Mouse (Mus musculus): ENCODE data around the gene 1700012P22Rik.

1700012P22Rik gene

GRCm38 (mm10) chr4:144438672-144439071 lies at the start of gene 1700012P22Rik:
TSS of gene 1700012P22Rik (minus strand) at chr4:144438772.
- no peak for DNase-seq (ENCODE audit: low spot score)

DNA sequence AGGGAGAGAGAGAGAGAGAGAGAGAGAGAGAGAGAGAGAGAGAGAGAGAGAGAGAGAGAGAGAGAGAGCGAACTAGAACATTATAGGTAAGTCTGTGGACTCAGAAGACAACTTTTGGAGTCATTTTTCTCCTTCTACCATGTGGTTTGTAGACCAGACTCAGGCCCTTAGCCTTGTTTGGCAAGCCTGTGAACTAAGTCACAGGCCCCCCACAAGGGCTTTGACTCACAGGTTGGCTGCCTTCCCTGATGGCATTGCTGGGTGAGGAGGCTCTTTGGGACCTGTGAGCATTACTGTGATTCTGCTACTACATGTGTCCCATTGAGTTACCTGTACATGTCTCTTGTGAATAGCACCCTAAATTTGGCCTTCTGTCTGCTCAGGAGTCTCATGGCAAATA lies 29.5 kb upstream of the 1700012P22Rik start:
- DNase-seq (ENCODE audit: low spot score): no peak

DNA sequence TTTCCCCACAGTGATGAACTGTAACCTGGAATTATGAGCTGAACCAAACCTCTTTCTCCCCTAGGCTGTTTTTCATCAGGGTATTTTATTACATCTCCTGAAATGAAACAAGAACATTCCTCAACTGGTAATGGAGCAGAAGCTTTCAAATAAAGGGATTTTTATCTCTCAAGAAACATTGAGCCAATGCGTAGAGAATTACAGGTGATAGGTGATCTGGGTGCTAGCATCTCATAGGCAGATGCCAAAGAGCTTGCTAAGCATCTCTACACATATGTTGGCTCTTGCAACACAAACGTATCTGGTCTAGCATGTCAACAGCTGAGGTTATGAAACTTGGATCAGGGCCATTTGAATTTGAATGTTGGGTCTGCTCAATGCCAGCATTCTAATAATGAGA lies 26.6 kb upstream of the 1700012P22Rik start:
- DNase-seq (ENCODE audit: low spot score): no peak

- no peak for DNase-seq (ENCODE audit: low spot score)
Observed at GRCm38 (mm10) chr4:144463656-144464055, 25.1 kb upstream of the 1700012P22Rik start, which contains the start of gene Aadacl3. TSS of gene Aadacl3 (minus strand) at chr4:144463756.

- no peak for DNase-seq (ENCODE audit: low spot score)
Observed at GRCm38 (mm10) chr4:144453217-144453616, 14.6 kb upstream of the 1700012P22Rik start, which contains the start of gene Gm9944. TSS of gene Gm9944 (minus strand) at chr4:144453317.

GRCm38 (mm10) chr4:144448546-144448945 lies 10.0 kb upstream of the 1700012P22Rik start:
- DNase-seq (ENCODE audit: low spot score): no peak

- no peak for DNase-seq (ENCODE audit: low spot score)
Observed at GRCm38 (mm10) chr4:144441582-144441981, 3.0 kb upstream of the 1700012P22Rik start.

DNA sequence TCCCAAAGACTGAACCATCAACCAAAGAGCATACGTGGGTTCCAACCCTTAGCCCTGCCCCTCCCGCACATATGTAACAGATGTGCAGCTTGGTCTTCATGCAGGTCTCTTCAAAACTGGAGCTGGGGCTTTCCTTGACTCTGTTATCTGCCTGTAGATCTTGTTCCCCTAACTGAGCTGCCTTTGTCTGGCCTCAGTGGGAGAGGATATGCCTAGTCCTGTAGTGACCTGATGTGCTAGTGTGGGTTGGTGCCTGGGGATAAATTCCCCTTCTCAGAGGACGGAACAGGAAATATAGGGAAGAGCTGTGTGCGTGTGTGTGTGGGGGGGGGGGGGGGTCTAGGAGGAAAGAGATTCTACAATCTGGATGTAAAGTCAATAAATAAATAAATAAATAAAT lies 2.5 kb upstream of the 1700012P22Rik start:
- no peak for DNase-seq (ENCODE audit: low spot score)

- no peak for DNase-seq (ENCODE audit: low spot score)
Observed at GRCm38 (mm10) chr4:144433216-144433615, 5.4 kb downstream of the 1700012P22Rik start.

DNA sequence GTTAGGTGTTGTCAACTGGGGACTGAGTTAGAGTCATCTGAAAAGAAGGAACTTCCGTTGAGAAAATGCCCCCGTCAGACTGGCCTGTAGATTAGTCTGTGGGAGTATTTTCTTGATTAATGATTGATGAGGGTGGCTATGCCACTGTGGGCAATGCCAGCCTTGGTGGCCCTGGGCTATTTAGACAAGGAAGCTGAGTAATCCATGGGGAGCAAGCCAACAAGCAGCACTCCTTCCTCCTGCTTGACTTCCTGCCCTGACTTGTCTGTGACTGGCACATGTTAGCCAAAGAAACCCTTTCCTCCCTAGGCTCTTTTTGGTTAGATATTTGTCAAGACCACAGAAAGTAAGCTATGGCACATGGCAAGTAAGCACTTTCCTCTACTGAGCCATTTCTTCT lies 7.8 kb downstream of the 1700012P22Rik start:
- no peak for DNase-seq (ENCODE audit: low spot score)

- DNase-seq (ENCODE audit: low spot score): no peak
Observed at GRCm38 (mm10) chr4:144428868-144429267, 9.7 kb downstream of the 1700012P22Rik start.

- DNase-seq (ENCODE audit: low spot score): no peak
Observed at GRCm38 (mm10) chr4:144424590-144424989, 14.0 kb downstream of the 1700012P22Rik start.

DNA sequence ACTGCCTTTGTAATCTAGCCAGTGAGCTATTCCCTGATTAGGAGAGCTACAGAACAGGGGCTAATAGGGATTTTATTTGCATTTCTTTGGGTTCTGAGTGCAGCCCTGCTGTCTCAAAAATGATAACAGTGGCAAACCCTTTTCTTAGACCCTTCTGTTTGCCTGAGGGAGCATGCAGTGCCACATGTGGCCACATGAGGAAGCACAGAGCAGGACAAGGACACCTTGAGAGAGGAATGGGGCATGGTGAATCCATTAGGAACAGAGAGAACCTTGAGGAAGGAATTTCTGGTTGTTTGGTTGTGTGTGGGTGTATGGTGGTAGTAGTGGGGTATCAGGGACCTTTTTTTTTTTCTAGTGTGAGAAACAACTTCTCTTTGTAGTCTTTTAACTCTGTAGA lies 17.9 kb downstream of the 1700012P22Rik start:
- no peak for DNase-seq (ENCODE audit: low spot score)

DNA sequence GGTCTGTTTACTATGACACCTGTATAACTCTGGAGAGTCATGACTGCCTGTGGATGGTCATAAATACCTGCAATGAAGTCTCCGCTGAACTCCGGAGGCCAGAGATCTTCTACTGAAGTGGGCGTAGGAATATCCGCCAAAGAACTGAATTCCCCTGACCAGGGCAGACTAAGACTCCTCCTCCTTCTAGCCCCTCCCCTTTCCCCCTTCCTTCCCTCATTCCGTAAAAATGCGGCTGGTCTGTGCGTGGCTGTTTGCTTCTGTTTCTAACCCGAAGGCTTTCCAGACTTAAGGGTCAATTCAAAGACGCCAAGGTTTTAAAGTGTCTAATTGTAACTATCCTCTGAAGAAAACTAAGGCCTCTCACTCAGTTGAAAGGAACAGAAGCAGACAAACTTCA lies 30.3 kb downstream of the 1700012P22Rik start, which contains the start of gene Pramef12:
TSS of gene Pramef12 (minus strand) at position 175 of the 400 bp plus-strand sequence.
- DNase-seq (ENCODE audit: low spot score): no peak

- no peak for DNase-seq (ENCODE audit: low spot score)
Observed at GRCm38 (mm10) chr4:144406261-144406660, 32.3 kb downstream of the 1700012P22Rik start.

- peak; percentile 24 for DNase-seq (ENCODE audit: low spot score)
Observed at GRCm38 (mm10) chr4:144404456-144405086, 34.0 kb downstream of the 1700012P22Rik start.

GRCm38 (mm10) chr4:144402712-144403111 lies 35.9 kb downstream of the 1700012P22Rik start:
- no peak for DNase-seq (ENCODE audit: low spot score)

DNA sequence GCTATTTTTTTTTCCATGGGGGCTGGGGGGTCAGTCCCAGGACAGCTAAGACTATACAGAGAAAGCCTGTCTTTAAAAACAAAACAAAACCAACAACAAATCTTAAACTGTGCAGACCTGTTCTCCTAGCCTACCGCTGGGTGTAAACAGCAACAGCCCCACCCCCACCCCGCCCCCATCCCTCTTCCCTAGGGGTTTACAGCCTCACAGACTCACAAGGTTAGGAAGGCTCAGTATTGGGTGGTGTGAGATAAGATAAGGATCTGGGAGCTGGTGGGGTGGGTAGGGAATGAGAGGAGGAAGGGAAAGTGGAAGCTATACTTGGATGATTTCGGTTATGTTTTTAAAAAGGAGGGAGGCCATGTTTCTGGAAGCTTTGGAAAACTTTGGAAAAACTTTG lies 42.3 kb downstream of the 1700012P22Rik start:
- DNase-seq (ENCODE audit: low spot score): no peak

DNA sequence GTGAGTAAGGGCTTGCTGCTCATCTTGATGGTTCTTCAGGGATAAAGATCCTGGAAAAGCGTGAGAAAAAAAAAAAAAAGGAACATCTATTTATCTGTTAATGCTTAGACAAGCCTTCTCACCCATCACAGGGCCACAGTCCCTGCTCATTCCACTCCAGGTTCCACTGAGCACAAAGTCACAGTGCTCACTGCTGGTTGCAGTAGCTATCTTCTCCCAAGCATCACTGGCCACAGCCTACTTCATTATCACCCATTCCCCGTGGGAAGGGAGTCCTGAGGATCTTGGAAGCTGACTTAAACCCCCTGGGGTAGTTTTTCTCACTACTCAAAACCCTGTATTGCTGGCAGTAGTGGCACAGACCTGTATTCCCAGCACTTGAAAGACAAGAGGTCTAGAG lies 60.7 kb downstream of the 1700012P22Rik start, which contains the start of gene Pramef20:
TSS of gene Pramef20 (minus strand) at position 23 of the 400 bp plus-strand sequence.
- no peak for DNase-seq (ENCODE audit: low spot score)

Measured in ovary, adult 18-20 months (tissue).